Mouse (Mus musculus) liver, embryonic 15.5 days (tissue): ENCODE data around the gene Coil. TPM values are rescaled to one million over a fixed set of nuclear protein-coding genes. Genes with fewer than 3 reads are reported as not detected.

Source experiments
- ATAC-seq: fragments of 200-750 bp; cut with Nextera tagmentation; 2 replicates; pipeline ENCODE4 v1.8.0; 2017; ENCODE audit warnings: moderate number of reproducible peaks, mild to moderate bottlenecking, moderate library complexity; ENCODE audit not compliant: insufficient read depth
- H3K27ac ChIP-seq: fragments of 300-500 bp; sonication (generic); replicated peaks from 2 replicates; pipeline ENCODE4 v1.5.1; 2015; ENCODE audit warnings: mild to moderate bottlenecking, inconsistent platforms
- H3K27me3 ChIP-seq: fragments of 300-500 bp; sonication (generic); 2 replicates; pipeline ENCODE4 v1.6.1; 2015; ENCODE audit warnings: mild to moderate bottlenecking, inconsistent platforms
- H3K36me3 ChIP-seq: fragments of 300-500 bp; sonication (generic); replicated peaks from 2 replicates; pipeline ENCODE4 v1.6.1; 2015; ENCODE audit warnings: moderate library complexity, mild to moderate bottlenecking, inconsistent platforms
- H3K4me1 ChIP-seq: fragments of 300-500 bp; sonication (generic); replicated peaks from 2 replicates; pipeline ENCODE4 v1.6.1; 2015; ENCODE audit warnings: inconsistent platforms
- H3K4me2 ChIP-seq: fragments of 300-500 bp; sonication (generic); 2 replicates; pipeline ENCODE4 v1.6.1; 2015; ENCODE audit warnings: moderate library complexity, mild to moderate bottlenecking, inconsistent platforms
- H3K4me3 ChIP-seq: fragments of 300-500 bp; sonication (generic); replicated peaks from 2 replicates; pipeline ENCODE4 v1.5.1; 2015; ENCODE audit warnings: mild to moderate bottlenecking, inconsistent platforms
- H3K9ac ChIP-seq: fragments of 300-500 bp; sonication (generic); 2 replicates; pipeline ENCODE4 v1.6.1; 2015; ENCODE audit warnings: moderate library complexity, mild to moderate bottlenecking, inconsistent platforms
- H3K9me3 ChIP-seq: fragments of 300-500 bp; sonication (generic); replicated peaks from 2 replicates; pipeline ENCODE4 v1.6.1; 2016; ENCODE audit warnings: inconsistent platforms
- WGBS: fragments of 180-500 bp; shearing (Covaris S2); methylation state at CpG from one replicate; pipeline ENCODE4 v1.1.7; 2015; ENCODE audit warnings: mixed read lengths; ENCODE audit not compliant: insufficient replicate concordance; 5-methylcytosine and 5-hydroxymethylcytosine counted together
- polyA plus RNA-seq: library from polyadenylated mRNA; unstranded; fragments of >200 nt; fragmentation: Nextera tagmentation; extraction: Ambion mirVana; gene quantifications from 2 replicates; pipeline ENCODE4 v1.2.1, GENCODE M21; 2015

The Coil gene
- polyA plus RNA-seq: 3.4 and 4.0 TPM in 2 replicates

- Histone ChIP-seq H3K27me3 (no peaks in the 10 kb centered on the region), H3K9ac (no peak within 1 kb of the TSS), H3K4me1 (peaks cover 11% of the 10 kb centered on the region), H3K9me3 (no peaks in the 10 kb centered on the region), H3K4me2 (no peak within 1 kb of the TSS), H3K36me3 (no peaks in the 10 kb centered on the region), H3K4me3 (no peak within 1 kb of the TSS), H3K27ac (no peak within 1 kb of the TSS)
- ATAC-seq: no peak
- 19% methylated on average over 2 of the region's 2 CpGs for WGBS
Measured at GRCm38 (mm10) chr11:88970202-88970732, at the start of gene Coil. Coil (plus strand) TSS chr11:88970252.

- H3K4me2 ChIP-seq: no peak overlapping the region
- H3K27ac ChIP-seq: no peak overlapping the region
- no peak overlapping the region for H3K4me3 ChIP-seq
- ATAC-seq: no peak
- WGBS: 64% methylated on average over 5 of the region's 5 CpGs
- no peak overlapping the region for H3K9ac ChIP-seq
- H3K36me3 ChIP-seq: peaks cover 8% of the 10 kb centered on the region; the same call in 1 of the 2 replicates
- H3K4me1 ChIP-seq: no peaks in the 10 kb centered on the region
- no peaks in the 10 kb centered on the region for H3K27me3 ChIP-seq
- H3K9me3 ChIP-seq: no peaks in the 10 kb centered on the region
Measured at GRCm38 (mm10) chr11:88926566-88926965, 43.5 kb upstream of the Coil start.

GRCm38 (mm10) chr11:88931692-88932530 is 38.1 kb upstream of the Coil start:
- no peaks in the 10 kb centered on the region for H3K27me3 ChIP-seq
- H3K36me3 ChIP-seq: peaks cover 12% of the 10 kb centered on the region; the same call in 1 of the 2 replicates
- no peaks in the 10 kb centered on the region for H3K9me3 ChIP-seq
- WGBS: 64% methylated on average over 14 of the region's 14 CpGs
- H3K27ac ChIP-seq: no peak overlapping the region
- no peaks in the 10 kb centered on the region for H3K4me1 ChIP-seq
- ATAC-seq: no peak
- no peak overlapping the region for H3K9ac ChIP-seq
- no peak overlapping the region for H3K4me2 ChIP-seq
- H3K4me3 ChIP-seq: no peak overlapping the region

- H3K36me3 ChIP-seq: 0 out of 2 replicates have a peak, but pooled peaks cover 12% of the 10 kb centered on the region
- H3K4me3 ChIP-seq: no peak overlapping the region
- H3K9ac ChIP-seq: no peak overlapping the region
- 82% methylated on average over 9 of the region's 9 CpGs for WGBS
- no peaks in the 10 kb centered on the region for H3K27me3 ChIP-seq
- ATAC-seq: no peak
- no peak overlapping the region for H3K27ac ChIP-seq
- H3K9me3 ChIP-seq: no peaks in the 10 kb centered on the region
- no peaks in the 10 kb centered on the region for H3K4me1 ChIP-seq
- no peak overlapping the region for H3K4me2 ChIP-seq
Measured at GRCm38 (mm10) chr11:88933030-88933429, 37.0 kb upstream of the Coil start.

GRCm38 (mm10) chr11:88934089-88935000 is 35.7 kb upstream of the Coil start:
- H3K4me1 ChIP-seq: no peaks in the 10 kb centered on the region
- no peak overlapping the region for H3K4me3 ChIP-seq
- H3K9me3 ChIP-seq: no peaks in the 10 kb centered on the region
- no peak overlapping the region for H3K4me2 ChIP-seq
- no peak overlapping the region for H3K27ac ChIP-seq
- no peaks in the 10 kb centered on the region for H3K27me3 ChIP-seq
- no peak overlapping the region for H3K9ac ChIP-seq
- H3K36me3 ChIP-seq: 0 out of 2 replicates have a peak, but pooled peaks cover 4% of the 10 kb centered on the region
- no peak for ATAC-seq
- 74% methylated on average over 19 of the region's 19 CpGs for WGBS

GRCm38 (mm10) chr11:88937886-88938285 is 32.2 kb upstream of the Coil start:
- H3K27me3 ChIP-seq: no peaks in the 10 kb centered on the region
- no peak overlapping the region for H3K27ac ChIP-seq
- H3K4me2 ChIP-seq: no peak overlapping the region
- no peaks in the 10 kb centered on the region for H3K4me1 ChIP-seq
- H3K9me3 ChIP-seq: no peaks in the 10 kb centered on the region
- 0 out of 2 replicates have a peak, but pooled peaks cover 4% of the 10 kb centered on the region for H3K36me3 ChIP-seq
- no peak overlapping the region for H3K4me3 ChIP-seq
- H3K9ac ChIP-seq: no peak overlapping the region
- WGBS: 79% methylated on average over 2 of the region's 2 CpGs
- no peak for ATAC-seq

- no peak overlapping the region for H3K9ac ChIP-seq
- H3K27me3 ChIP-seq: no peaks in the 10 kb centered on the region
- no peaks in the 10 kb centered on the region for H3K9me3 ChIP-seq
- no peaks in the 10 kb centered on the region for H3K4me1 ChIP-seq
- H3K4me3 ChIP-seq: no peak overlapping the region
- H3K4me2 ChIP-seq: no peak overlapping the region
- ATAC-seq: no peak
- no peak overlapping the region for H3K27ac ChIP-seq
- 0 out of 2 replicates have a peak, but pooled peaks cover 1% of the 10 kb centered on the region for H3K36me3 ChIP-seq
- WGBS: 73% methylated on average over 2 of the region's 2 CpGs
Measured at GRCm38 (mm10) chr11:88938770-88939169, 31.3 kb upstream of the Coil start.

- Histone ChIP-seq H3K9me3 (no peaks in the 10 kb centered on the region), H3K27ac (no peak overlapping the region), H3K4me1 (no peaks in the 10 kb centered on the region), H3K36me3 (peaks cover 5% of the 10 kb centered on the region), H3K9ac (no peak overlapping the region), H3K4me3 (no peak overlapping the region), H3K4me2 (no peak overlapping the region), H3K27me3 (no peaks in the 10 kb centered on the region)
- WGBS: 73% methylated on average over 4 of the region's 4 CpGs
- ATAC-seq: no peak
Measured at GRCm38 (mm10) chr11:88939634-88940033, 30.4 kb upstream of the Coil start.

- WGBS: 69% methylated on average over 12 of the region's 12 CpGs
- Histone ChIP-seq H3K4me2 (no peak overlapping the region), H3K4me3 (no peak overlapping the region), H3K27ac (no peak overlapping the region), H3K27me3 (no peaks in the 10 kb centered on the region), H3K9ac (no peak overlapping the region), H3K4me1 (no peaks in the 10 kb centered on the region), H3K36me3 (peaks cover 5% of the 10 kb centered on the region), H3K9me3 (no peaks in the 10 kb centered on the region)
- ATAC-seq: no peak
Measured at GRCm38 (mm10) chr11:88941489-88941888, 28.6 kb upstream of the Coil start.

GRCm38 (mm10) chr11:88945971-88946585 is 24.0 kb upstream of the Coil start:
- Histone ChIP-seq H3K27ac (no peak overlapping the region), H3K36me3 (peaks cover 5% of the 10 kb centered on the region), H3K4me2 (no peak overlapping the region), H3K9ac (no peak overlapping the region), H3K4me1 (peaks cover 12% of the 10 kb centered on the region), H3K27me3 (no peaks in the 10 kb centered on the region), H3K9me3 (no peaks in the 10 kb centered on the region), H3K4me3 (no peak overlapping the region)
- ATAC-seq: no peak
- 30% methylated on average over 8 of the region's 8 CpGs for whole genome bisulfite sequencing
